Mouse (Mus musculus): ENCODE data around the gene 1700001O22Rik.
A peak's percentile ranks its signal among the peaks of the same experiment; 100 is the strongest.

1700001O22Rik gene

GRCm38 (mm10) chr2:30816383-30816782 is 12.9 kb upstream of the 1700001O22Rik start:
- no peak for DNase-seq (ENCODE audit: low read depth)

- peak; percentile 56 for DNase-seq (ENCODE audit: low read depth)
Observed at GRCm38 (mm10) chr2:30810573-30810972, 7.1 kb upstream of the 1700001O22Rik start.

- DNase-seq (ENCODE audit: low read depth): no peak
Observed at GRCm38 (mm10) chr2:30809503-30809902, 6.0 kb upstream of the 1700001O22Rik start.

- peak; percentile 33 for DNase-seq (ENCODE audit: low read depth)
Observed at GRCm38 (mm10) chr2:30808296-30808655, 4.8 kb upstream of the 1700001O22Rik start.

- DNase-seq (ENCODE audit: low read depth): peak; percentile 99
Observed at GRCm38 (mm10) chr2:30807648-30808295, 4.3 kb upstream of the 1700001O22Rik start, which contains the start of gene Ntmt1. Ntmt1 (plus strand) TSS chr2:30807826.

GRCm38 (mm10) chr2:30807147-30807647 is 3.7 kb upstream of the 1700001O22Rik start:
- no peak for DNase-seq (ENCODE audit: low read depth)

- DNase-seq (ENCODE audit: low read depth): no peak
Observed at GRCm38 (mm10) chr2:30805983-30806382, 2.5 kb upstream of the 1700001O22Rik start.

GRCm38 (mm10) chr2:30801067-30801852 is 2.2 kb downstream of the 1700001O22Rik start:
- DNase-seq (ENCODE audit: low read depth): no peak

GRCm38 (mm10) chr2:30800671-30801066 is 2.8 kb downstream of the 1700001O22Rik start:
- no peak for DNase-seq (ENCODE audit: low read depth)

GRCm38 (mm10) chr2:30799456-30799855 is 4.0 kb downstream of the 1700001O22Rik start:
- DNase-seq (ENCODE audit: low read depth): no peak

GRCm38 (mm10) chr2:30796382-30796781 is 7.1 kb downstream of the 1700001O22Rik start:
- DNase-seq (ENCODE audit: low read depth): peak; percentile 56

GRCm38 (mm10) chr2:30795889-30796275 is 7.6 kb downstream of the 1700001O22Rik start:
- no peak for DNase-seq (ENCODE audit: low read depth)

- no peak for DNase-seq (ENCODE audit: low read depth)
Observed at GRCm38 (mm10) chr2:30795271-30795888, 8.1 kb downstream of the 1700001O22Rik start.

GRCm38 (mm10) chr2:30794179-30795108 is 9.0 kb downstream of the 1700001O22Rik start:
- peak; percentile 81 for DNase-seq (ENCODE audit: low read depth)

GRCm38 (mm10) chr2:30792061-30792460 is 11.4 kb downstream of the 1700001O22Rik start:
- DNase-seq (ENCODE audit: low read depth): no peak

GRCm38 (mm10) chr2:30787466-30787865 is 16.0 kb downstream of the 1700001O22Rik start:
- no peak for DNase-seq (ENCODE audit: low read depth)

GRCm38 (mm10) chr2:30784078-30784994 is 19.1 kb downstream of the 1700001O22Rik start:
- DNase-seq (ENCODE audit: low read depth): no peak

- peak; percentile 53 for DNase-seq (ENCODE audit: low read depth)
Observed at GRCm38 (mm10) chr2:30783346-30783745, 20.1 kb downstream of the 1700001O22Rik start.

GRCm38 (mm10) chr2:30782312-30783290 is 20.9 kb downstream of the 1700001O22Rik start:
- DNase-seq (ENCODE audit: low read depth): no peak

All from c-Kit-positive CD71-positive TER-119-negative erythroid progenitor cells, embryonic 14.5 days (primary cell).